Mouse (Mus musculus) B cell, adult 2 months (primary cell): ENCODE measurements around the gene Serpina5.
A peak's percentile ranks its signal among the peaks of the same experiment; 100 is the strongest.
"Not testable (repeated sequence)": the region's sequence is repeated elsewhere in the genome, so short reads cannot be mapped to it uniquely, and the experiment has no call there.

Experiments
- DNase-seq, 2 experiments: peaks; one replicate each; pipeline ENCODE4 v3.0.0; 2022

Gene Serpina5

GRCm38 (mm10) chr12:104100768-104101167, at the start of gene Serpina5:
Serpina5 (plus strand) TSS chr12:104101113.
- no peak for DNase-seq

GRCm38 (mm10) chr12:104053995-104054394, 46.9 kb upstream of the Serpina5 start:
- no peak for DNase-seq

GRCm38 (mm10) chr12:104055755-104056154, 45.2 kb upstream of the Serpina5 start:
- no peak for DNase-seq

- no peak for DNase-seq
These were observed 43.9 kb upstream of the Serpina5 start for GRCm38 (mm10) chr12:104057050-104057449.

- DNase-seq = no peak
These were observed 43.4 kb upstream of the Serpina5 start for GRCm38 (mm10) chr12:104057531-104057930.

- DNase-seq = no peak
These were observed 40.8 kb upstream of the Serpina5 start for GRCm38 (mm10) chr12:104060126-104060525.

- DNase-seq = peak in 1 of 2 experiments; percentile 11
These were observed 39.1 kb upstream of the Serpina5 start for GRCm38 (mm10) chr12:104061862-104062261.

GRCm38 (mm10) chr12:104064532-104064931, 36.4 kb upstream of the Serpina5 start:
- no peak for DNase-seq

GRCm38 (mm10) chr12:104064996-104065395, 35.9 kb upstream of the Serpina5 start:
- no peak for DNase-seq

GRCm38 (mm10) chr12:104066241-104066640, 34.7 kb upstream of the Serpina5 start:
- peak; percentile 64 to 65 for DNase-seq

- peak; percentile 6 to 17 for DNase-seq
These were observed 33.4 kb upstream of the Serpina5 start for GRCm38 (mm10) chr12:104067549-104067948.

GRCm38 (mm10) chr12:104069620-104070019, 31.3 kb upstream of the Serpina5 start:
- DNase-seq = peak; percentile 53 to 55

GRCm38 (mm10) chr12:104071708-104072107, 29.2 kb upstream of the Serpina5 start:
- no peak for DNase-seq

- DNase-seq = no peak
These were observed 28.6 kb upstream of the Serpina5 start for GRCm38 (mm10) chr12:104072286-104072685.

GRCm38 (mm10) chr12:104090119-104090518, 10.8 kb upstream of the Serpina5 start:
- DNase-seq = no peak

GRCm38 (mm10) chr12:104091303-104091702, 9.6 kb upstream of the Serpina5 start:
- DNase-seq = no peak

GRCm38 (mm10) chr12:104105847-104106246, 4.9 kb downstream of the Serpina5 start:
- DNase-seq = no peak

- DNase-seq = no peak
These were observed 6.0 kb downstream of the Serpina5 start for GRCm38 (mm10) chr12:104106919-104107318.

- DNase-seq = no peak
These were observed 7.6 kb downstream of the Serpina5 start for GRCm38 (mm10) chr12:104108507-104108906.

- not testable (repeated sequence) for DNase-seq
These were observed 11.4 kb downstream of the Serpina5 start, which contains the start of gene Serpina3a for GRCm38 (mm10) chr12:104112333-104112732. Serpina3a (plus strand) TSS chr12:104112724.

GRCm38 (mm10) chr12:104114921-104115579, 14.1 kb downstream of the Serpina5 start:
- no peak for DNase-seq

GRCm38 (mm10) chr12:104123097-104123496, 22.2 kb downstream of the Serpina5 start:
- DNase-seq = no peak

GRCm38 (mm10) chr12:104123996-104124395, 23.1 kb downstream of the Serpina5 start:
- no peak for DNase-seq

GRCm38 (mm10) chr12:104125021-104125560, 24.2 kb downstream of the Serpina5 start:
- no peak for DNase-seq

- no peak for DNase-seq
These were observed 26.8 kb downstream of the Serpina5 start, which contains the start of gene Serpina3b for GRCm38 (mm10) chr12:104127696-104128095. Serpina3b (plus strand) TSS chr12:104127996.
